Mouse (Mus musculus) heart, embryonic 14.5 days (tissue): ENCODE measurements around the gene Ebf1. TPM values are rescaled to one million over a fixed set of nuclear protein-coding genes. Genes with fewer than 3 reads are reported as not detected.

Experiments
- ATAC-seq: fragments of 200-750 bp; cut with Nextera tagmentation; 2 replicates; pipeline ENCODE4 v1.8.0; 2017; ENCODE audit warnings: low read depth, moderate TSS enrichment; ENCODE audit not compliant: insufficient number of reproducible peaks, insufficient read depth, low FRiP score
- H3K27ac ChIP-seq, 2 experiments: fragments of 200-500 bp in 1 of 2; fragments of 300-500 bp in 1 of 2; sonication (generic) in 1 of 2; replicated peaks in 1 of 2; 2 replicates each; pipeline ENCODE4 v1.5.1; 2012 to 2014; ENCODE audit warnings: low read depth in 2 of 2, low read length in 2 of 2, control low read depth in 1 of 2, mild to moderate bottlenecking in 1 of 2, mixed read lengths in 1 of 2; ENCODE audit not compliant: control insufficient read depth in 1 of 2, insufficient read depth in 1 of 2
- H3K27me3 ChIP-seq: fragments of 300-500 bp; sonication (generic); 2 replicates; pipeline ENCODE4 v1.6.1; 2014; ENCODE audit warnings: mild to moderate bottlenecking, low read length, control low read depth; ENCODE audit not compliant: control insufficient read depth, insufficient read depth
- H3K36me3 ChIP-seq: fragments of 300-500 bp; sonication (generic); 2 replicates; pipeline ENCODE4 v1.6.1; 2014; ENCODE audit warnings: mild to moderate bottlenecking, control low read depth, low read length, mixed read lengths; ENCODE audit not compliant: control insufficient read depth, insufficient read depth
- H3K4me1 ChIP-seq, 2 experiments: fragments of 200-500 bp in 1 of 2; fragments of 300-500 bp in 1 of 2; sonication (generic) in 1 of 2; 2 replicates each; pipeline ENCODE4 v1.6.1; 2012 to 2014; ENCODE audit warnings: low read length in 2 of 2, control low read depth in 1 of 2, mixed read lengths in 1 of 2; ENCODE audit not compliant: control insufficient read depth in 2 of 2, insufficient read depth in 2 of 2
- H3K4me2 ChIP-seq: fragments of 300-500 bp; sonication (generic); 2 replicates; pipeline ENCODE4 v1.6.1; 2014; ENCODE audit warnings: mild to moderate bottlenecking, low read length
- H3K4me3 ChIP-seq, 2 experiments: fragments of 200-500 bp in 1 of 2; fragments of 300-500 bp in 1 of 2; sonication (generic) in 1 of 2; 2 replicates each; pipeline ENCODE4 v1.5.1; 2012 to 2014; ENCODE audit warnings: low read length in 2 of 2, mild to moderate bottlenecking in 2 of 2, control low read depth in 1 of 2, low read depth in 1 of 2, moderate library complexity in 1 of 2; ENCODE audit not compliant: control insufficient read depth in 1 of 2, insufficient read depth in 1 of 2
- H3K9ac ChIP-seq: fragments of 300-500 bp; sonication (generic); 2 replicates; pipeline ENCODE4 v1.6.1; 2014; ENCODE audit warnings: mild to moderate bottlenecking, low read length
- H3K9me3 ChIP-seq: fragments of 300-500 bp; sonication (generic); 2 replicates; pipeline ENCODE4 v1.6.1; 2016; ENCODE audit warnings: low read length, control low read depth; ENCODE audit not compliant: control insufficient read depth
- WGBS: fragments of 180-500 bp; shearing (Covaris S2); extraction: QIAGEN DNeasy Blood & Tissue Kit; methylation state at CpG from one replicate; pipeline ENCODE4 v1.1.7; 2014; 5-methylcytosine and 5-hydroxymethylcytosine counted together
- polyA plus RNA-seq: library from polyadenylated mRNA; unstranded; fragments of >200 nt; fragmentation: Nextera tagmentation; extraction: Ambion mirVana; gene quantifications from 2 replicates; pipeline ENCODE4 v1.2.1, GENCODE M21; 2014

Gene Ebf1
- polyA plus RNA-seq, 1 experiment from 2014 or later = 17.0 TPM

DNA sequence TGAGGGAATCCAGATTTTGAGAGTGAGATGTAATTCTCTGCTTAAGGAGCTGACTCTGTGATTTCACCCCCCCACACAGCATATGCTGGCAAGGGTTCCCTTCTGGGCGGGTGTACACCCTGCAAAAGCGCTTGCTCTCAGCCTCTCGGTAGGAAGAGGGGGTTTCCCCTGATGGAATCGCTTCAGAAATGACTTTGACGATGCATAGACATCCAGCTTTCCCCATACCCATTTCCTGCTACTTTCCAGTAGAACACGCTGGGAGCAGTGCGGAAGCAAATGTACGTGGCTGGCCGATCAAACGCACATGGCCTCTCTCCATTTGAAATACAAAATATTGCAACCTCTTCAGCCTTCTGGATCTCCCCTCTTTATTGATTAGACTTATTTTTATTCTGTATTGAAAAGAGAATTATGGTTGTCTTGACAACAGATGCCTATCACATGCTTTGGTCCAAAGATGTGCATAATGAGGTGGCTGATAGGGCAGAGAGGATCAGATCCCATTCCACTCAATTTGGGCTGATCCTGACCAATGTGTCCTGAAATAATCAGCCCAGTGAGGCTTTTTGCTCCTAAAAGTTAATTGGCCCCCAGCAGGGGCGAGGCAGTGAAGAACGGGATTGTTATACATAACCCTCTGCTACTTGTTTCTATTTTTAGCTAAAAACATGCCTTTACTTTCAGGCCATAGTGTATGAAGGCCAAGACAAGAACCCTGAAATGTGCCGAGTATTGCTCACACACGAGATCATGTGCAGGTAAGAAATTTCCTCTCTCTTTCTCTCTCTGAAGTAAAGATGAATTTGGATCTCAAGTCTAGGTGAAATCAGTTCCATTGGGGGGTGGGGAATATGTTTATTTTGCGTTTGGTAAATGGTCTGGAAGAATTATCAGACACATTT is 15.2 kb downstream of the Ebf1 start:
- no peak for ATAC-seq
- 68% methylated on average over 15 of the region's 15 CpGs for WGBS
- Histone ChIP-seq H3K36me3 (peaks cover 6% of the 10 kb centered on the region; the same call in 1 of the 2 replicates), H3K9me3 (no peaks in the 10 kb centered on the region), H3K27me3 (no peaks in the 10 kb centered on the region), H3K4me2 (no peak overlapping the region), H3K4me1 (peaks cover 2% of the 10 kb centered on the region in 2 experiments; a peak in 1 of 4 replicates), H3K4me3 (no peak overlapping the region), H3K27ac (no peak overlapping the region), H3K9ac (no peak overlapping the region)

DNA sequence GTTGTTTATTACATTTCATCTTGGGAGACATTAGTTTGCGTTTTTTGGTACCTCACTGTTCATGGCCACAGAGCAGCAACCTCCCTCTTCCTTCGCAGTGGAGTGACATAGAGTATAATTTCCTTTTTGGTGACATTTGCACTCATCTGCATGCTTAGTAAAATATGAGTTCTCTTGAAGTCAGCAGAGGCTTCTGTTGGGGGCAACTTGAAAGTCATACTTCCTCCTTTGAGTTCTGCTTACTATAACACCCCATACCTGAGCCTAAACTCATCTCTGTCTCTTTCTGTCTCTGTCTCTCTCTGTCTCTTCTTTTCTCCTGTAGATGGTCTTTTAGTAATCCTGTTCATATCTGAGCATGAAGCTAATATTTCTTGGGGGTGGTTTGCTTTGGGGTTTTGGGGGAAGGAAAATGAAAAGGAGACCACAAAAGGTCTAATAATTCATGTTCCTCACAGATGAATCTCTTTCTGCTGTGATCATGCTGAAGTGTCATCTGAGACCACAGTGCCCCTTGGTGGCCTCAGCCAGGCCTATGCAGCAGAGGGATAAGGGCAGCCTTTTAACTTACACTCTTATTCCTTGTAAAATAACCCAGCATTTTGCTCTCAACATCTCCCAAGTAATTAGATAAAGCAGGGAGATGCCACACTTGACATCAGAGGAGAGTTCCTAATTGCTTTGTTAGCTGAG is 16.0 kb downstream of the Ebf1 start:
- WGBS = 89% methylated on average over 2 of the region's 2 CpGs
- no peak overlapping the region for H3K27ac ChIP-seq
- H3K4me3 ChIP-seq = no peak overlapping the region
- H3K4me2 ChIP-seq = no peak overlapping the region
- no peaks in the 10 kb centered on the region for H3K9me3 ChIP-seq
- peaks cover 2% of the 10 kb centered on the region in 2 experiments; a peak in 1 of 4 replicates for H3K4me1 ChIP-seq
- no peaks in the 10 kb centered on the region for H3K27me3 ChIP-seq
- H3K36me3 ChIP-seq = peaks cover 6% of the 10 kb centered on the region; the same call in 1 of the 2 replicates
- no peak for ATAC-seq
- H3K9ac ChIP-seq = no peak overlapping the region

DNA sequence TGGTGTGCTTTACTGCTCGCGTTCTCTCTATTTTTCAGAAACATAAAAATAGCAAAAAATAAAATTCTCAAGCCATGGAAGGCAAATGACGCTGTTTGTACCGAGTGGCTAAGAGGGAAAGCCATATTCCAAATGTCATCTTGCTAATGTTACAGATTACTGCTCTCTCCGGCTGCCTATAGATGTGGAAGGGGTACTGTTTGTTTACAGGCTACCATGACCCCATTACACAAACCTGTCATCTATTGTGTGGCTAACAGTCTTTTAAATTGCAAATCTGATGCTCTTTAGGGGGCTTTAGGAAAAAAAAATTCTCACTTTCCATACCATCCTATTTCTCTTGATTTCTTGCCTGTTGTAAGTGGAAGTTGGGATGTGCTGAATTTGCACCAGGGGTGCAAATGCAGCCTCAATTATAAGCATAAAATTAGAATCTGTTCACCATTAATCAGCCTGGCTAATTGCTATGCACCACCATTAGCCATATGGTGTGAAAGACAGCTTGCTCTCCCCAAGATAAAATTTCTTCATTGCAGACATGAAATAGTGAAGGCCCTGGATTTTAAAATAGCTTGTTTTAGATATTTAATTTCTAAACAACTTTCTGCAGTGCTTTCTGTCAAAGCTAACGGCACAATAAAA is 17.6 kb downstream of the Ebf1 start:
- Histone ChIP-seq H3K9ac (no peak overlapping the region), H3K4me1 (peaks cover 2% of the 10 kb centered on the region in 2 experiments; a peak in 1 of 4 replicates), H3K4me2 (no peak overlapping the region), H3K9me3 (no peaks in the 10 kb centered on the region), H3K27ac (no peak overlapping the region), H3K36me3 (peaks cover 6% of the 10 kb centered on the region; the same call in 1 of the 2 replicates), H3K4me3 (no peak overlapping the region), H3K27me3 (no peaks in the 10 kb centered on the region)
- 86% methylated on average over 6 of the region's 6 CpGs for WGBS
- no peak for ATAC-seq

DNA sequence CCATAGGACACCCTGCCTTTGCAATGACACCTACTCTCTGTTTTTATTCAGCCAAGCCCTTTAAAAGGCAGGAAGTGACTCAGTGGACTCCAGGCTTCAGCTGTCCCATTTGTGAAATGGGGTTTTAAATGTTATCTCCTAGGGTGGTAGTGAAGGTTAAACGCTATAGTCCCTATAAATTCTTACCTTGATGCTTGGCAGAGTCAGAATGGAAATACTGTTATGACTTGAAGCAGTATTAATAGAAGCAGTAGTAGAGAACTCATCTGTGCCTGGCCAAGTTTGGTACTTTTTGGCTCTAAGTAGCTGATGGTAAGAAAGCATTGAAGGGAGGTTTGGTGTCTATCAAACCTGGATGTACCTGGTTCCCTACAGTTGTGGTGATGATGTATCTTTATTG is 19.1 kb downstream of the Ebf1 start:
- no peak overlapping the region for H3K4me3 ChIP-seq
- peaks cover 2% of the 10 kb centered on the region in 2 experiments; a peak in 1 of 4 replicates for H3K4me1 ChIP-seq
- WGBS = 52% methylated on average over 1 of the region's 1 CpGs
- H3K9ac ChIP-seq = no peak overlapping the region
- peaks cover 6% of the 10 kb centered on the region; the same call in 1 of the 2 replicates for H3K36me3 ChIP-seq
- H3K4me2 ChIP-seq = no peak overlapping the region
- H3K27me3 ChIP-seq = no peaks in the 10 kb centered on the region
- H3K27ac ChIP-seq = no peak overlapping the region
- H3K9me3 ChIP-seq = no peaks in the 10 kb centered on the region
- no peak for ATAC-seq

DNA sequence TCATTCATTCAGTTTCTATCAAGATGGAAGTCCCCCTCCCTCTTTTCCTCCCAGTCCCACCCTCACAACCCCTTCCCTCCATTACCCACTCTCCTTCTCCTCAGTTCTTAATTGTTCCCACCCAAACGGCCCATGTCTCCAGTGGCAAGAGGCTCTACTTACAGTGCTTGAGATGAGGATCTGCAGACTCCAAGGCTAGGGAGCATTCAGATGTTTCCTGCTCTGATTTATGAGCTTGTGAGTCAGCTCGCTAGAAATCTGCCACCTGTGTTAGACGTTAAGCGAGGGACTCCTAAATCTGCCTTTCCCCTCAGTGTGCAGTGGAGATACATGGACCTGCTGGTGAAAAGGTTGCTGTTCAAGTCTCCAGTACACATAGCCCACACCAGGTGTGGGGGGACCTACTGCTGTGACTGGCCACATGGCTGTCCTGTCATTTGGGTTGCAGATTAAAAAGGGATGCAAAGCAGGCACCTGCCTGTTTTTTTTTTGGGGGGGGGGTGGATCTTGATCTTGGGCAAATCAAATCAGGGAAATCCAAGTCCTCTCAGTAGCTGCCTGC is 21.2 kb downstream of the Ebf1 start:
- no peaks in the 10 kb centered on the region for H3K27me3 ChIP-seq
- H3K9me3 ChIP-seq = no peaks in the 10 kb centered on the region
- no peak overlapping the region for H3K27ac ChIP-seq
- no peak overlapping the region for H3K4me3 ChIP-seq
- H3K9ac ChIP-seq = no peak overlapping the region
- 74% methylated on average over 4 of the region's 4 CpGs for WGBS
- H3K36me3 ChIP-seq = peaks cover 6% of the 10 kb centered on the region; the same call in 1 of the 2 replicates
- H3K4me2 ChIP-seq = no peak overlapping the region
- ATAC-seq = no peak
- no peaks in the 10 kb centered on the region for H3K4me1 ChIP-seq

DNA sequence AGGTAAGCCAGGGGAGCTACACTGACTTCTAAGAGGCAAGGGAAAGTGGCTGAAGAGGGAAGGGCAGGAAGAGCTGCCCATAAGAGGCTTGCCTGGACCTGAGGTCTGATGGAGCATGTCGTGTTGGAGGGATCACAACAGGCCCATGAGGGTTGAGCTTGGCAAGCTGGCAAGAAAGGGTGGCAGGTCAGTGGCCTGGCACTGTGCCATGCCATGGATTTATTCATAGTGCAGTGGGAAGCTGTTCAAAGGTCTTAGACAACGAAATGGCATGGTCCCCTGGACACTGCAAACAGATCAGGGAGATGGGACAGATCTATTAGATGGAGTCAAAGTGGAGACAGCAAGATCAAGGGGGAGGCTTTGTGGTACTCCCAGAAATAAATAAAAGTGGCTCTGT is 24.4 kb downstream of the Ebf1 start:
- Histone ChIP-seq H3K9me3 (no peaks in the 10 kb centered on the region), H3K4me2 (no peak overlapping the region), H3K4me3 (no peak overlapping the region), H3K9ac (no peak overlapping the region), H3K27ac (no peak overlapping the region), H3K36me3 (no peaks in the 10 kb centered on the region), H3K4me1 (no peaks in the 10 kb centered on the region), H3K27me3 (no peaks in the 10 kb centered on the region)
- no peak for ATAC-seq
- 67% methylated on average over 2 of the region's 2 CpGs for WGBS

DNA sequence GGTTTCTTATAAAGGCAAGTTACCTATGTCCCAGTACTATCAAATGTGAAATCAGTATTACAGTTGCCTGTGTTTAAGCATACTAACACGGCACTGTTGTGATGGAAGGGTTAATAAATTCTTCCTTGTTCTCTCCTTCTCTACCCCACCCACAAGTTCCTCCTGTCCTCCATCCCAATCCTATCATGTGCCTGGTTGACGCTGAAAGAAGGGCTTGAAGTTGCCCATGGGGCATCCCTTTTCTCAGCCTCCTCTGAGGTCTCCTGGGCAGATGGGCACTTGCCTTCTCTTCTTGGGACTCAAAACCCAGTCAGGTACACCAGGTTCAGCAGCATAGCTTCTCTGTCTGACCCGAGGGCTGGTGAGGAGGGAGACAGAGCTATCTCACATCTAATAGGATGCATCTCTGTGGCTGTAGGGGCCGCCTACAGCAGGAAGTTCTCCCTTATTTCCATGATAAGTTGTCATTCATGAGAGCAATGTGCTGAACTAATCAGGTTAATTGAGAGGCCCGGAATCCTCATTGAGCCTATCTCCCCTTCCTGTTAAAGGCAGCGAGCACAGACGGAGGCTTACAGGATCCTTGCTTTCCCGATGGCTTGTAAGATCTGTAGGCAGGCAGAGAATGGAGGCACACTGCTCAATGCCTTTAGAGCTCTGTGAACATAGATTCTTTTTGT is 37.4 kb downstream of the Ebf1 start:
- Histone ChIP-seq H3K27me3 (no peaks in the 10 kb centered on the region), H3K4me2 (no peak overlapping the region), H3K9me3 (no peaks in the 10 kb centered on the region), H3K4me1 (peaks cover 2 to 4% of the 10 kb centered on the region in 2 experiments; a peak in 3 of 4 replicates), H3K4me3 (no peak overlapping the region), H3K36me3 (no peaks in the 10 kb centered on the region), H3K9ac (no peak overlapping the region), H3K27ac (no peak overlapping the region)
- ATAC-seq = no peak
- WGBS = 55% methylated on average over 8 of the region's 8 CpGs
